Mouse (Mus musculus): Measurements from ENCODE around the gene Unc45a. TPM values are rescaled to one million over a fixed set of nuclear protein-coding genes. Genes with fewer than 3 reads are reported as not detected.

Unc45a gene
- polyA plus RNA-seq, 1 experiment from 2014 or later = 61.0 TPM

GRCm38 (mm10) chr7:80373850-80374249 lies 33.0 kb upstream of the Unc45a start:
- no peak for ATAC-seq (ENCODE audit: insufficient number of reproducible peaks, insufficient read depth, low FRiP score, low TSS enrichment)

GRCm38 (mm10) chr7:80373352-80373751 lies 32.5 kb upstream of the Unc45a start:
- WGBS = 68% methylated on average over 4 of the region's 4 CpGs
- ATAC-seq (ENCODE audit: insufficient number of reproducible peaks, insufficient read depth, low FRiP score, low TSS enrichment) = no peak
- Histone ChIP-seq H3K4me3 (no peak overlapping the region), H3K9ac (no peak overlapping the region), H3K9me3 (no peaks in the 10 kb centered on the region), H3K4me2 (replicated peaks) (no peak overlapping the region), H3K27ac (no peak overlapping the region), H3K27me3 (no peaks in the 10 kb centered on the region), H3K4me1 (peaks cover 15% of the 10 kb centered on the region), H3K36me3 (peaks cover 3% of the 10 kb centered on the region)

More at GRCm38 (mm10) chr7:80373850-80374249, 33.0 kb upstream of the Unc45a start:
- Histone ChIP-seq H3K4me3 (no peak overlapping the region), H3K36me3 (0 out of 2 replicates have a peak, but pooled peaks cover 3% of the 10 kb centered on the region), H3K4me2 (replicated peaks) (no peak overlapping the region), H3K27ac (no peak overlapping the region), H3K9me3 (no peaks in the 10 kb centered on the region), H3K9ac (no peak overlapping the region), H3K4me1 (peaks cover 15% of the 10 kb centered on the region), H3K27me3 (no peaks in the 10 kb centered on the region)
- WGBS = 82% methylated on average over 12 of the region's 12 CpGs

GRCm38 (mm10) chr7:80372667-80373066 lies 31.9 kb upstream of the Unc45a start:
- no peak for ATAC-seq (ENCODE audit: insufficient number of reproducible peaks, insufficient read depth, low FRiP score, low TSS enrichment)
- no peaks in the 10 kb centered on the region for H3K9me3 ChIP-seq
- 62% methylated on average over 2 of the region's 2 CpGs for WGBS

GRCm38 (mm10) chr7:80372166-80372565 lies 31.4 kb upstream of the Unc45a start:
- no peak overlapping the region for H3K4me3 ChIP-seq
- ATAC-seq (ENCODE audit: insufficient number of reproducible peaks, insufficient read depth, low FRiP score, low TSS enrichment) = no peak
- no peaks in the 10 kb centered on the region for H3K27me3 ChIP-seq
- H3K4me1 ChIP-seq = peaks cover 15% of the 10 kb centered on the region
- H3K9ac ChIP-seq = no peak overlapping the region
- no peaks in the 10 kb centered on the region for H3K9me3 ChIP-seq
- peaks cover 15% of the 10 kb centered on the region for H3K36me3 ChIP-seq
- no peak overlapping the region for H3K27ac ChIP-seq
- H3K4me2 ChIP-seq (replicated peaks) = no peak overlapping the region
- 76% methylated on average over 3 of the region's 3 CpGs for WGBS

More at GRCm38 (mm10) chr7:80372667-80373066, 31.9 kb upstream of the Unc45a start:
- H3K4me1 ChIP-seq = peaks cover 15% of the 10 kb centered on the region
- H3K9ac ChIP-seq = no peak overlapping the region
- no peak overlapping the region for H3K4me3 ChIP-seq
- no peaks in the 10 kb centered on the region for H3K27me3 ChIP-seq
- no peak overlapping the region for H3K4me2 ChIP-seq (replicated peaks)
- no peak overlapping the region for H3K27ac ChIP-seq
- H3K36me3 ChIP-seq = peaks cover 10% of the 10 kb centered on the region

GRCm38 (mm10) chr7:80371041-80371751 lies 30.4 kb upstream of the Unc45a start, which contains the start of gene Man2a2:
Gene Man2a2, minus strand, starts transcription at chr7:80371375.
- WGBS = under 1% methylated on average over 84 of the region's 86 CpGs
- no peaks in the 10 kb centered on the region for H3K27me3 ChIP-seq
- H3K27ac ChIP-seq = peak within 1 kb of the TSS; percentile 90

GRCm38 (mm10) chr7:80370649-80371040 lies 29.8 kb upstream of the Unc45a start:
- WGBS = under 1% methylated on average over 31 of the region's 31 CpGs
- Histone ChIP-seq H3K27ac (peak overlapping the region; percentile 90), H3K9ac (peak overlapping the region; percentile 81), H3K4me2 (replicated peaks) (peak overlapping the region; percentile 67), H3K36me3 (peaks cover 30% of the 10 kb centered on the region), H3K4me1 (peaks cover 15% of the 10 kb centered on the region), H3K4me3 (peak overlapping the region; percentile 79), H3K9me3 (no peaks in the 10 kb centered on the region), H3K27me3 (no peaks in the 10 kb centered on the region)
- ATAC-seq (ENCODE audit: insufficient number of reproducible peaks, insufficient read depth, low FRiP score, low TSS enrichment) = no peak

More at GRCm38 (mm10) chr7:80371041-80371751, 30.4 kb upstream of the Unc45a start, which contains the start of gene Man2a2:
- Histone ChIP-seq H3K9ac (peak within 1 kb of the TSS; percentile 81), H3K4me1 (peaks cover 15% of the 10 kb centered on the region), H3K36me3 (peaks cover 24% of the 10 kb centered on the region), H3K4me3 (peak within 1 kb of the TSS; percentile 79), H3K4me2 (replicated peaks) (peak within 1 kb of the TSS; percentile 67), H3K9me3 (no peaks in the 10 kb centered on the region)
- peak; percentile 65 for ATAC-seq (ENCODE audit: insufficient number of reproducible peaks, insufficient read depth, low FRiP score, low TSS enrichment)

GRCm38 (mm10) chr7:80369967-80370431 lies 29.2 kb upstream of the Unc45a start:
- H3K4me2 ChIP-seq (replicated peaks) = peak overlapping the region; percentile 67
- no peak for ATAC-seq (ENCODE audit: insufficient number of reproducible peaks, insufficient read depth, low FRiP score, low TSS enrichment)
- WGBS = 35% methylated on average over 4 of the region's 4 CpGs
- H3K9me3 ChIP-seq = no peaks in the 10 kb centered on the region
- no peaks in the 10 kb centered on the region for H3K27me3 ChIP-seq
- peak overlapping the region; percentile 79 for H3K4me3 ChIP-seq
- H3K36me3 ChIP-seq = peaks cover 31% of the 10 kb centered on the region
- peaks cover 15% of the 10 kb centered on the region for H3K4me1 ChIP-seq
- peak overlapping the region; percentile 90 for H3K27ac ChIP-seq
- H3K9ac ChIP-seq = peak overlapping the region; percentile 81

GRCm38 (mm10) chr7:80369461-80369860 lies 28.7 kb upstream of the Unc45a start:
- H3K9ac ChIP-seq = 0 out of 2 replicates have a peak overlapping the region, but pooled peaks have one; percentile 10
- H3K36me3 ChIP-seq = peaks cover 36% of the 10 kb centered on the region
- H3K4me3 ChIP-seq = 0 out of 2 replicates have a peak overlapping the region, but pooled peaks have one; percentile 79
- no peaks in the 10 kb centered on the region for H3K9me3 ChIP-seq
- peak overlapping the region; percentile 46; the same call in 1 of the 2 replicates for H3K27ac ChIP-seq
- ATAC-seq (ENCODE audit: insufficient number of reproducible peaks, insufficient read depth, low FRiP score, low TSS enrichment) = no peak
- 67% methylated on average over 5 of the region's 5 CpGs for WGBS
- H3K27me3 ChIP-seq = no peaks in the 10 kb centered on the region
- H3K4me2 ChIP-seq (replicated peaks) = peak overlapping the region; percentile 67
- peaks cover 15% of the 10 kb centered on the region for H3K4me1 ChIP-seq

- peaks cover 42% of the 10 kb centered on the region for H3K36me3 ChIP-seq
- no peaks in the 10 kb centered on the region for H3K27me3 ChIP-seq
- peak overlapping the region; percentile 67 for H3K4me2 ChIP-seq (replicated peaks)
- H3K4me3 ChIP-seq = 0 out of 2 replicates have a peak overlapping the region, but pooled peaks have one; percentile 4
- no peaks in the 10 kb centered on the region for H3K9me3 ChIP-seq
- H3K4me1 ChIP-seq = peaks cover 15% of the 10 kb centered on the region
- H3K9ac ChIP-seq = 0 out of 2 replicates have a peak overlapping the region, but pooled peaks have one; percentile 10
- ATAC-seq (ENCODE audit: insufficient number of reproducible peaks, insufficient read depth, low FRiP score, low TSS enrichment) = no peak
- 77% methylated on average over 20 of the region's 20 CpGs for WGBS
- peak overlapping the region; percentile 46; the same call in 1 of the 2 replicates for H3K27ac ChIP-seq
These were observed 28.0 kb upstream of the Unc45a start for GRCm38 (mm10) chr7:80368635-80369421.

GRCm38 (mm10) chr7:80368009-80368408 lies 27.2 kb upstream of the Unc45a start:
- H3K4me1 ChIP-seq = peaks cover 15% of the 10 kb centered on the region

GRCm38 (mm10) chr7:80367232-80367631 lies 26.4 kb upstream of the Unc45a start:
- Histone ChIP-seq H3K9ac (no peak overlapping the region), H3K4me1 (peaks cover 15% of the 10 kb centered on the region), H3K27me3 (no peaks in the 10 kb centered on the region), H3K4me2 (replicated peaks) (no peak overlapping the region), H3K9me3 (no peaks in the 10 kb centered on the region), H3K4me3 (no peak overlapping the region), H3K27ac (no peak overlapping the region), H3K36me3 (peaks cover 58% of the 10 kb centered on the region)
- no peak for ATAC-seq (ENCODE audit: insufficient number of reproducible peaks, insufficient read depth, low FRiP score, low TSS enrichment)
- WGBS = 97% methylated on average over 7 of the region's 7 CpGs

More at GRCm38 (mm10) chr7:80368009-80368408, 27.2 kb upstream of the Unc45a start:
- Histone ChIP-seq H3K27me3 (no peaks in the 10 kb centered on the region), H3K4me2 (replicated peaks) (no peak overlapping the region), H3K36me3 (peaks cover 50% of the 10 kb centered on the region), H3K9ac (no peak overlapping the region), H3K4me3 (no peak overlapping the region), H3K9me3 (no peaks in the 10 kb centered on the region), H3K27ac (no peak overlapping the region)
- WGBS = 90% methylated on average over 9 of the region's 9 CpGs
- no peak for ATAC-seq (ENCODE audit: insufficient number of reproducible peaks, insufficient read depth, low FRiP score, low TSS enrichment)

All from embryonic facial prominence, embryonic 12.5 days (tissue).